Mouse (Mus musculus) liver, adult 2 months (tissue): ENCODE measurements around the gene Usp20. TPM values are rescaled to one million over a fixed set of nuclear protein-coding genes. Genes with fewer than 3 reads are reported as not detected.

Experiments
- DNase-seq: peaks from one replicate; pipeline ENCODE4 v3.0.0-alpha.2; 2011; ENCODE audit warnings: low read depth, low spot score; ENCODE audit errors: extremely low read depth
- H3K27ac ChIP-seq: fragments of 200-500 bp; replicated peaks from 2 replicates; pipeline ENCODE4 v1.5.1; 2012; ENCODE audit warnings: low read depth, mild to moderate bottlenecking, control low read depth, inconsistent platforms, low read length; ENCODE audit not compliant: insufficient read depth
- H3K27me3 ChIP-seq: fragments of 200-500 bp; 2 replicates; pipeline ENCODE4 v1.6.1; 2012; ENCODE audit warnings: mild to moderate bottlenecking, moderate library complexity, low read length, inconsistent platforms; ENCODE audit not compliant: control insufficient read depth, insufficient read depth
- H3K36me3 ChIP-seq: fragments of 200-500 bp; 2 replicates; pipeline ENCODE4 v1.6.1; 2012; ENCODE audit warnings: low read length, inconsistent platforms; ENCODE audit not compliant: control insufficient read depth, insufficient read depth
- H3K4me1 ChIP-seq: fragments of 200-500 bp; 2 replicates; pipeline ENCODE4 v1.6.1; 2011; ENCODE audit warnings: low read length; ENCODE audit not compliant: control insufficient read depth, insufficient read depth
- H3K4me3 ChIP-seq: fragments of 200-500 bp; 2 replicates; pipeline ENCODE4 v1.5.1; 2011; ENCODE audit warnings: low read depth, mild to moderate bottlenecking, control low read depth, low read length, moderate library complexity; ENCODE audit not compliant: insufficient read depth
- H3K79me2 ChIP-seq: fragments of 200-500 bp; 2 replicates; pipeline ENCODE4 v1.6.1; 2012; ENCODE audit warnings: inconsistent platforms, mild to moderate bottlenecking, low read length, moderate library complexity; ENCODE audit not compliant: control insufficient read depth, insufficient read depth
- H3K9ac ChIP-seq: fragments of 200-500 bp; 2 replicates; pipeline ENCODE4 v1.6.1; 2012; ENCODE audit warnings: low read depth, mild to moderate bottlenecking, control low read depth, inconsistent platforms, low read length
- CTCF ChIP-seq: fragments of 200-500 bp; IDR thresholded peaks from 2 replicates; pipeline ENCODE4 v1.5.1; 2011; ENCODE audit warnings: low read depth, low read length, control low read depth
- POLR2A ChIP-seq: fragments of 200-500 bp; IDR thresholded peaks from 2 replicates; pipeline ENCODE4 v1.6.1; 2011; ENCODE audit warnings: low read length, control low read depth; ENCODE audit not compliant: insufficient read depth; ENCODE audit errors: extremely low read depth
- WGBS: fragments of 180-500 bp; shearing (Covaris S2); methylation state at CpG from one replicate; pipeline ENCODE4 v1.1.7; 2018; 5-methylcytosine and 5-hydroxymethylcytosine counted together
- polyA plus RNA-seq: library from polyadenylated mRNA; depleted of rRNA; stranded (reverse); fragments of >200 nt; gene quantifications from 2 replicates; pipeline ENCODE4 v1.2.3, GENCODE M21; 2012; rRNA removed
- total RNA-seq: library from RNA; depleted of rRNA; stranded (reverse); fragments of >200 nt; gene quantifications from 2 replicates; pipeline ENCODE4 v1.2.3, GENCODE M21; 2014; rRNA removed

The Usp20 gene
- total RNA-seq (3.0 and 3.3 TPM in 2 replicates), polyA plus RNA-seq (5.7 and 6.0 TPM in 2 replicates)

DNA sequence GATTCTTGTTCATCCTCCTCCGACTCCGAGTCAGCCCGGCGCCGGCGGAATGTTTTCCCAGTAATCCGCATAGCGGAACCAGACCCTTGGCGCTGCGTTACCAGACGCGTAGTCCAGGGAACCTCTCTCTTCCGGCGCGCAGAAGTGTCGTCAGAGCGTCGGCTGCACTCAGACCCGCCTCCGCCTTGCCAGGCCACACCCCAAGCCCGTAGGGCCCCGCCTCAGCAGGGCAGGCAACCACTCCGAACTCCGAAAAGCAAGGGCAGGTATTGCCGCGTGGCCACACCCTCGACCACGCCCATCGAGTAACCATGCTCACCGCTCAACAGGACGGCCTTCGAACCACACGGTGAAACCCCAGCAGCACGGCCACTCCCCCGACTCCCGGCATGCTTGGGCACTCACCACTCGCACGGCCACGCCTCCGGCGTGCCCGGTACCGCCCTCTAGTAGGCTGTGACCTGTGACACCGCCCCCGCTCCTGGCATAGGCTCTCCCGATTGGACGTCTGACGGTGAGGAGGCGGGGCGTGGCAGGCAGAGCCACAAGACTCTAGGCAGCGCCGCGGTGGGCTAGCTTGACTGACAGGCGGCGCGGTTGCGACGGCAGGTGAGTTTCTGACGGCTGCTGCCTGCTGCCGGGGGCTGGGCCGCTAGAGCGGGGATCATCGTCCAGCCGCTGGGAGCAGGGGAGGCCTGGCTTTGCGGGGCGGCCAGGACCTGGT lies at the start of gene Usp20, which contains the start of gene BC005624:
Gene Usp20, plus strand, starts transcription at position 490 of the 724 bp plus-strand sequence.
Gene BC005624, minus strand, starts transcription at position 412 of the 724 bp plus-strand sequence.
- no peak within 1 kb of the TSS for H3K27ac ChIP-seq
- TF ChIP-seq POLR2A (peak; percentile 55; the same call in 1 of the 2 replicates), CTCF (no peak)

DNA sequence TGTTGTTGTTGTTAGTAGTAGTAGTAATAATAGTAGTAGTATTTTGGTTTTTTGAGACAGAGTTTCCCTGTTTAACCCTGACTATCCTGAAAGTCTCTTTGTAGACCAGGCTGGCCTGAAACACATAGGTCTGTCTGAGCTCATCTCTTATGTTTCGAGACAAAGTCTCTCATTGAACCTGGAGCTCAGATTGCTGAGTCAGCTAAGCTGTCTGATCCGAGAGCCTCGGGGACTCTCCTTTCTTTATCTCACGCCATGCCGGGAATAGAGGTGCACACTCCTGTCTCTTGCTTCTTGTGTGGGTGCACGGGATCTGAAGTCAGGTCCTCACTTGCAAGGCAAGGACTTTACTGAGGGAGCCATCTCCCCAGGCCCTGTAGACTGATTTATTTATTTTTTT lies 49.0 kb upstream of the Usp20 start:
- Histone ChIP-seq H3K36me3 (no peaks in the 10 kb centered on the region), H3K27ac (no peak overlapping the region), H3K27me3 (no peaks in the 10 kb centered on the region), H3K4me1 (peaks cover 4% of the 10 kb centered on the region), H3K79me2 (no peaks in the 10 kb centered on the region), H3K4me3 (no peak overlapping the region), H3K9ac (no peak overlapping the region)
- WGBS, result 82% methylated on average over 6 of the region's 6 CpGs
- no peak for DNase-seq
- TF ChIP-seq POLR2A, result no peak
- TF ChIP-seq CTCF, result no peak

More for the DNA sequence above, at the start of gene Usp20, which contains the start of gene BC005624:
- Histone ChIP-seq H3K4me3 (peak within 1 kb of the TSS; percentile 71), H3K36me3 (peaks cover 5% of the 10 kb centered on the region; the same call in 1 of the 2 replicates), H3K27me3 (no peaks in the 10 kb centered on the region), H3K9ac (peak within 1 kb of the TSS; percentile 70), H3K79me2 (no peaks in the 10 kb centered on the region; the same call in 1 of the 2 replicates), H3K4me1 (peaks cover 5% of the 10 kb centered on the region; the same call in 1 of the 2 replicates)
- under 1% methylated on average over 66 of the region's 66 CpGs for WGBS
- peak; percentile 100 for DNase-seq

DNA sequence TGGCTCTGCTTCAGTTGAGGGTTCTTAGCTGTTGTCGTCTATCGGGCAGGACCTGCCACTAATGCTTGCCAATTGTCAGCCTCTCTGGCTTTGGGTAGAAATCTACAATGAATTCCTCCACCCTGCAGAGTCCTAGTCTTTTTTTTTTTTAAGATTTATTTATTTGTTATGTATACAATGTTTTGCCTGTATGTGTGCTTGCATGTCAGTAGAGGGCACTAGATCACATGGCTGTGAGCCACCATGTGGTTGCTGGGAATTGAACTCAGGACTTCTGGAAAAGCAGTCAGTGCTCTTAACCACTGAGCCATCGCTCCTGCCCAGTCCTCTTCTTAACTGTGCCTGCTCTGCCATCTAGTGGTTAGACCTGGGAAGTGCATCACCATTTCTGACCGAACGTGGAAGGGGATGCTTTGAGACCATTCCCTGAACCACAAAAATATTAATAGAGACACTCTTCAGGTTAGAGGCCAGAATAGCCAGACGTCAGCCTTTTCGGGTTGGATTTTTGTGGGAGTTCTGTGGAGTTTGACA lies 48.1 kb upstream of the Usp20 start:
- Histone ChIP-seq H3K79me2 (no peaks in the 10 kb centered on the region), H3K4me1 (peaks cover 4% of the 10 kb centered on the region), H3K27me3 (no peaks in the 10 kb centered on the region), H3K9ac (no peak overlapping the region), H3K4me3 (no peak overlapping the region), H3K27ac (no peak overlapping the region), H3K36me3 (no peaks in the 10 kb centered on the region)
- TF ChIP-seq CTCF (peak; percentile 79), POLR2A (no peak)
- DNase-seq, result peak; percentile 51
- 16% methylated on average over 7 of the region's 7 CpGs for WGBS

DNA sequence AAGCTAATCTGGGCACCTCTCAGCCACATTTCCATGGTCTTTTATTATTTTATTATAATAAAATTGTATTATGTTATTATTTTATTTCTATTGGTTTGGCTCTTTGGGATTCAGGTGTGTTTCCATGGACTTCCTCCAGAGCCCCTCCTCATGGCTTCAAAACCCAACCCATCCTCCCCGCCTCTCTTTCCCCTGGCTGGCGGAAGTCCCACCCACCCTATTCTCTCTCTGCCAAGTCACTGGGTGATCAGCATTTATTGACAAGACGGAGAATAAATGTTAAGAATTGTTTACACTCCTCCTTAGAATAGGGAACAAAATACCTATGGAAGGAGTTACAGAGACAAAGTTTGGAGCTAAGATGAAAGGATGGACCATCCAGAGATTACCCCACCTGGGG lies 45.3 kb upstream of the Usp20 start:
- H3K4me1 ChIP-seq, result no peaks in the 10 kb centered on the region
- no peak for DNase-seq
- H3K36me3 ChIP-seq, result no peaks in the 10 kb centered on the region
- no peak overlapping the region for H3K9ac ChIP-seq
- H3K27ac ChIP-seq, result no peak overlapping the region
- H3K4me3 ChIP-seq, result no peak overlapping the region
- WGBS, result 84% methylated on average over 3 of the region's 3 CpGs
- H3K79me2 ChIP-seq, result no peaks in the 10 kb centered on the region
- no peaks in the 10 kb centered on the region for H3K27me3 ChIP-seq
- TF ChIP-seq CTCF, result no peak
- no peak for TF ChIP-seq POLR2A

DNA sequence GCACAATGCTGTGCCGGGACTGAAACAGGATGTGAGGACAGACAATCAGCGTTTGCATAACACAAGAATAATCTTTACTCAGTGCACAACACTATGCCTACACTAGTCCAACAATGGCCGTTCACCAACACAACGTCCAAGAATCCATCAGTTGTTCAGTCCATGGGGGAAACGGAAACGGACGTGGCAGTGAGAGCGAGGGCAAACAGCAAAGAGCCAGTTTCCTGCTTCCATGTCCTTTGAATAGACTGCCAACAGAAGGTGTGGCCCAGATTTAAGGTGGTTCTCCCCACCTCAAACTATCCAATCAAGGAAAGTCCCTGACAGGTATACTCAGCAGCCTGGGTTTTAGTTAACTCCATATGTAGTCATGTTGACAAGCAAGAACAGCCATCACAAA lies 44.3 kb upstream of the Usp20 start:
- Histone ChIP-seq H3K9ac (no peak overlapping the region), H3K4me3 (no peak overlapping the region), H3K27ac (no peak overlapping the region), H3K36me3 (no peaks in the 10 kb centered on the region), H3K4me1 (no peaks in the 10 kb centered on the region), H3K27me3 (no peaks in the 10 kb centered on the region), H3K79me2 (no peaks in the 10 kb centered on the region)
- no peak for DNase-seq
- 67% methylated on average over 8 of the region's 8 CpGs for WGBS
- TF ChIP-seq CTCF (no peak), POLR2A (no peak)

DNA sequence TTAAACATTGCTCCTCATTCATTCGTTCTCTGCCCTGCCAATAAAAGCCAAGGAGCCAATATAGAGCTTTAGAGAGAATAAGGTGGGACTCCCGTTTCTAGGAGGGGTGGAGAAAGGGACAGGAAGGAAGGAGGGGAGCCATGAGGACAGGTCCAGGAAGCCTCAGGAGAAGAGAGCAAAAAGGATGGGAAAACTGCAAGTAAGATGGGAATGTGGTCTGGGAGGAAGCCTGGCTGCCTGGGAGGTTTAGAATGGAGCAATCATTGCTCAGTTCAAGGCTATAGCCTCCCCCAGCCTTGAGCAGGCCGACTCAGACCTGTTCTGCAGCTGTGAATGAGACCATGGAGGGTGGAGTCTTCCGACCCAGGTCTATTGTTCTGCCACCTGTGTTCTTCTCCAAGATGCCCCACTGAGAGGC lies 43.5 kb upstream of the Usp20 start:
- Histone ChIP-seq H3K79me2 (no peaks in the 10 kb centered on the region), H3K36me3 (no peaks in the 10 kb centered on the region), H3K9ac (no peak overlapping the region), H3K27ac (no peak overlapping the region), H3K27me3 (no peaks in the 10 kb centered on the region), H3K4me1 (no peaks in the 10 kb centered on the region), H3K4me3 (no peak overlapping the region)
- TF ChIP-seq POLR2A (no peak), CTCF (no peak)
- WGBS, result 51% methylated on average over 4 of the region's 4 CpGs
- no peak for DNase-seq
